21 mouse cellular contexts compared by ENCODE assay signal in the genomic region with DNA sequence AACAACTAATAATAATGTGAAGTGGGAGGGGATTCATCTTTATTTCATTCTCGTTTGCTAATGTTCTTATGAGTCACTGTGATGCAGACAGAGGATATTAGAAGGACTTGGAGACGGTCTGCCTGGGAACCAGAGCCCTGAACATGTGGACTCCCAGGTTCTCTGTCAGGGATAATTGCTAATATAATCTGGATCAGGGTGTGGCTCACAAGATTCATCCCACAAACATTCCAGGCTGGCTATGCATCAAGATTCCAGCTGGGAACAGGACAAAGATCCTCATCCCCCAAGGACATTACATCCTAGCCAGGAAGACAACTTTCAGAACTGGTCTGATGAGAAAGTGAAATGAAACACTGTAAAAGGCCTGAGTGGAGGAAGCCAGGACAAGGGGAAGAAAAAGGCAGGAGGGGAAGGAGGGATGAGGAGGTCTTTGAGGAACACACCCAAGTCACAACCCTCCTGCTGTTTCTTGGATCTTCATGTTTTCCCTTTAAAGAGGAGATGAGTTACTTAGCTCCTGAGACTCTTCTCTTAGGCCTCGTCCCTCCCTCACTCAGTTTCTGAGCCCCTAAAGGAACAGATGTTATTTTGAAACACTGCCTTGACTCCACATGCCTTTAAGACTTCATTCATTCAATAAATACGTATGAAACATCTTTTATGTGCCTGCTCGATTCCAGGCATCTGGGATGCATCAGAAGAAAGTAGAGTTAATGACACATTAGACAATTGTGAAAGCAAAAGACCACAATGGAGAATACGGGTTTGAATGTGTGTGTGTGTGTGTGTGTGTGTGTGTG.
DNase-seq lines count a peak whose midpoint lies in the region; ATAC-seq and TF ChIP-seq lines count a peak whose summit lies in the region.
"Had no signal": no experiment of that assay in that cellular context is flagged by ENCODE, and none has a peak within 500 bp of the region (broad histone marks: within the 10 kb centered on the region; RNA-seq: fewer than 3 reads in every experiment).

No protein-coding gene starts in this region.

- TF ChIP-seq CTCF in midbrain, postnatal 0 days (IDR thresholded peaks at IDR 0.05): no peak

- H3K4me1 ChIP-seq in heart, embryonic 12.5 days (replicated peaks): no peaks in the 10 kb centered on the region
- no peaks in the 10 kb centered on the region for H3K4me1 ChIP-seq in midbrain, embryonic 16.5 days (ENCODE audit: control insufficient read depth, insufficient read depth, low read length)
- H3K4me1 ChIP-seq in midbrain, postnatal 0 days (ENCODE audit: insufficient read depth, low read length): no peaks in the 10 kb centered on the region
- H3K4me1 ChIP-seq in forebrain, embryonic 14.5 days (ENCODE audit: control insufficient read depth, insufficient read depth, low read length): no peaks in the 10 kb centered on the region
- H3K4me1 ChIP-seq: heart, embryonic 13.5 days; liver, embryonic 12.5 days; neural tube, embryonic 15.5 days had no signal

- H3K4me3 ChIP-seq in heart, embryonic 12.5 days: no peak overlapping the region
- H3K4me3 ChIP-seq in midbrain, embryonic 16.5 days (ENCODE audit: low read depth, low read length): no peak overlapping the region
- no peak overlapping the region for H3K4me3 ChIP-seq in midbrain, postnatal 0 days (ENCODE audit: low read depth, low read length)
- no peak overlapping the region for H3K4me3 ChIP-seq in forebrain, embryonic 14.5 days (ENCODE audit: low read depth, low read length)
- H3K4me3 ChIP-seq: heart, embryonic 13.5 days; liver, embryonic 12.5 days; neural tube, embryonic 15.5 days had no signal

- H3K27ac ChIP-seq in heart, embryonic 12.5 days (ENCODE audit: poor library complexity, severe bottlenecking): no peak overlapping the region
- no peak overlapping the region for H3K27ac ChIP-seq in midbrain, embryonic 16.5 days (ENCODE audit: low read length)
- H3K27ac ChIP-seq in midbrain, postnatal 0 days (ENCODE audit: low read depth, low read length): no peak overlapping the region
- H3K27ac ChIP-seq in forebrain, embryonic 14.5 days (ENCODE audit: low read depth, low read length): no peak overlapping the region
- H3K27ac ChIP-seq: heart, embryonic 13.5 days; liver, embryonic 12.5 days; macrophage; neural tube, embryonic 15.5 days had no signal

- H3K9ac ChIP-seq in heart, embryonic 12.5 days: no peak overlapping the region
- no peak overlapping the region for H3K9ac ChIP-seq in midbrain, embryonic 16.5 days (ENCODE audit: low read depth, low read length)
- H3K9ac ChIP-seq in midbrain, postnatal 0 days (replicated peaks; ENCODE audit: low read length, poor library complexity, severe bottlenecking): no peak overlapping the region
- no peak overlapping the region for H3K9ac ChIP-seq in forebrain, embryonic 14.5 days (ENCODE audit: low read length)
- H3K9ac ChIP-seq: heart, embryonic 13.5 days; liver, embryonic 12.5 days; lung, embryonic 14.5 days; neural tube, embryonic 15.5 days had no signal

- H3K4me2 ChIP-seq in heart, embryonic 12.5 days: no peak overlapping the region
- no peak overlapping the region for H3K4me2 ChIP-seq in midbrain, embryonic 16.5 days (ENCODE audit: low read length)
- no peak overlapping the region for H3K4me2 ChIP-seq in midbrain, postnatal 0 days (ENCODE audit: low read depth, low read length, poor library complexity, severe bottlenecking)
- H3K4me2 ChIP-seq in forebrain, embryonic 14.5 days (ENCODE audit: low read length): no peak overlapping the region
- H3K4me2 ChIP-seq: heart, embryonic 13.5 days; liver, embryonic 12.5 days; lung, embryonic 14.5 days; midbrain, embryonic 11.5 days; neural tube, embryonic 15.5 days had no signal

- 74% methylated on average over 6 of the region's 6 CpGs for WGBS in heart, embryonic 12.5 days
- 77% methylated on average over 6 of the region's 6 CpGs for WGBS in midbrain, embryonic 16.5 days
- 76% methylated on average over 6 of the region's 6 CpGs for WGBS in midbrain, postnatal 0 days
- WGBS in forebrain, embryonic 14.5 days: 62% methylated on average over 6 of the region's 6 CpGs

- H3K36me3 ChIP-seq in heart, embryonic 12.5 days: no peaks in the 10 kb centered on the region
- no peaks in the 10 kb centered on the region for H3K36me3 ChIP-seq in midbrain, embryonic 16.5 days (ENCODE audit: control insufficient read depth, insufficient read depth, low read length)
- no peaks in the 10 kb centered on the region for H3K36me3 ChIP-seq in midbrain, postnatal 0 days (ENCODE audit: insufficient read depth, low read length)
- no peaks in the 10 kb centered on the region for H3K36me3 ChIP-seq in forebrain, embryonic 14.5 days (ENCODE audit: control insufficient read depth, insufficient read depth, low read length)
- H3K36me3 ChIP-seq: heart, embryonic 13.5 days; liver, embryonic 12.5 days; neural tube, embryonic 15.5 days had no signal

- no peak for ATAC-seq in heart, embryonic 12.5 days (ENCODE audit: insufficient number of reproducible peaks, low FRiP score)
- no peak for ATAC-seq in midbrain, embryonic 16.5 days
- ATAC-seq in midbrain, postnatal 0 days (ENCODE audit: low FRiP score): no peak
- ATAC-seq in forebrain, embryonic 14.5 days: no peak
- ATAC-seq: inflammation-experienced regulatory T-cells, adult 6 months; liver, embryonic 12.5 days had no signal

- no peaks in the 10 kb centered on the region for H3K9me3 ChIP-seq in heart, embryonic 12.5 days (replicated peaks)
- no peaks in the 10 kb centered on the region for H3K9me3 ChIP-seq in midbrain, embryonic 16.5 days (replicated peaks; ENCODE audit: control insufficient read depth, low read length, poor library complexity, severe bottlenecking)
- H3K9me3 ChIP-seq in midbrain, postnatal 0 days (ENCODE audit: low read length): no peaks in the 10 kb centered on the region
- H3K9me3 ChIP-seq in forebrain, embryonic 14.5 days (replicated peaks; ENCODE audit: control insufficient read depth, low read length): no peaks in the 10 kb centered on the region
- H3K9me3 ChIP-seq: heart, embryonic 13.5 days; liver, embryonic 12.5 days; neural tube, embryonic 15.5 days had no signal

- DNase-seq in heart, adult 11 months: peak; percentile 90
- DNase-seq in 3134 (ENCODE audit: extremely low read depth, insufficient read length, low spot score) (peak; percentile 71), ZHBTc4 (ENCODE audit: low read depth, low spot score) (peak; percentile 7)
- DNase-seq in gastrocnemius, postnatal 25 days: peak; percentile 35
- no peak for DNase-seq in midbrain, postnatal 0 days (ENCODE audit: low spot score)
- no peak for DNase-seq in forebrain, embryonic 14.5 days (ENCODE audit: low spot score)
- DNase-seq: B cell, adult 2 months; cerebellum, adult 9-11 months; kidney, adult 9 months; kidney, postnatal 4 days; lung, embryonic 14.5 days; right cerebral cortex, postnatal 4 days; thymus, postnatal 36 days had no signal

- H3K27me3 ChIP-seq in heart, embryonic 12.5 days (replicated peaks): no peaks in the 10 kb centered on the region
- H3K27me3 ChIP-seq in midbrain, embryonic 16.5 days (ENCODE audit: control insufficient read depth, insufficient read depth, low read depth, low read length): no peaks in the 10 kb centered on the region
- no peaks in the 10 kb centered on the region for H3K27me3 ChIP-seq in midbrain, postnatal 0 days (ENCODE audit: insufficient read depth, low read length)
- H3K27me3 ChIP-seq in forebrain, embryonic 14.5 days (replicated peaks; ENCODE audit: control insufficient read depth, insufficient read depth, low read length): no peaks in the 10 kb centered on the region
- H3K27me3 ChIP-seq: heart, embryonic 13.5 days; liver, embryonic 12.5 days; neural tube, embryonic 15.5 days had no signal

Comparison
In these comparisons a context has a peak if more than half of its experiments do, and no peak if none do; other contexts are left out.
1. DNase-seq: peak in heart, adult 11 months (single experiment), 3134 (single experiment), ZHBTc4 (single experiment) and gastrocnemius, postnatal 25 days (single experiment); none in midbrain, postnatal 0 days (single experiment) and forebrain, embryonic 14.5 days (single experiment).